ENCODE assay signal across 15 mouse cellular contexts in genomic region chr3:93547749-93548540, GRCm38 (mm10). TPM values are rescaled to one million over a fixed set of nuclear protein-coding genes. Genes with fewer than 3 reads are reported as not detected.
DNase-seq lines count a peak whose midpoint lies in the region; TF ChIP-seq lines count a peak whose summit lies in the region.
"Had no signal": no experiment of that assay in that cellular context is flagged by ENCODE, and none has a peak within 500 bp of the region (broad histone marks: within the 10 kb centered on the region; RNA-seq: fewer than 3 reads in every experiment).

No protein-coding gene starts in this region.

- TF ChIP-seq CTCF in heart, adult 2 months (IDR thresholded peaks at IDR 0.05), result no peak
- no peak for TF ChIP-seq CTCF in ES-Bruce4 (IDR thresholded peaks at IDR 0.05; ENCODE audit: low read depth, low read length)
- TF ChIP-seq CTCF in kidney, adult 2 months (conservative IDR thresholded peaks at IDR 0.05; ENCODE audit: insufficient read depth, insufficient read length, low read depth, low read length), result no peak
- TF ChIP-seq CTCF in small intestine, adult 2 months (IDR thresholded peaks at IDR 0.05; ENCODE audit: extremely low read depth, insufficient read length, insufficient replicate concordance, low read depth, low read length), result no peak

- H3K79me2 ChIP-seq in heart, adult 2 months (replicated peaks; ENCODE audit: control insufficient read depth, insufficient read depth, low read length), result no peaks in the 10 kb centered on the region

- DNase-seq in heart, adult 2 months, result peak in 1 of 2 experiments; percentile 33
- no peak for DNase-seq in heart, adult 9 months (ENCODE audit: low spot score in 2 of 2)
- DNase-seq in kidney, adult 2 months, result peak; percentile 86
- DNase-seq in lung, postnatal 14 days, result no peak
- no peak for DNase-seq in ovary, postnatal 14 days (ENCODE audit: low spot score)
- no peak for DNase-seq in yolk sac, embryonic 10.5 days (ENCODE audit: low spot score)

- H3K4me1 ChIP-seq in heart, adult 2 months (ENCODE audit: control insufficient read depth, insufficient read depth, low read length), result no peaks in the 10 kb centered on the region; the same call in 1 of the 2 replicates
- no peaks in the 10 kb centered on the region for H3K4me1 ChIP-seq in ES-Bruce4 (ENCODE audit: control insufficient read depth, insufficient read depth, low read length)
- H3K4me1 ChIP-seq in kidney, adult 2 months (ENCODE audit: control insufficient read depth, insufficient read depth, low read length), result peaks cover 11% of the 10 kb centered on the region; the same call in 1 of the 2 replicates
- H3K4me1 ChIP-seq in small intestine, adult 2 months (ENCODE audit: control insufficient read depth, insufficient read depth, insufficient read length, low read length), result peaks cover 13% of the 10 kb centered on the region; the same call in 1 of the 2 replicates
- H3K4me1 ChIP-seq: liver, embryonic 15.5 days; neural tube, embryonic 12.5 days had no signal

- no peak for TF ChIP-seq EP300 in heart, adult 2 months (IDR thresholded peaks at IDR 0.05; ENCODE audit: insufficient read depth, low read depth, low read length)
- TF ChIP-seq EP300 in ES-Bruce4 (IDR thresholded peaks at IDR 0.05; ENCODE audit: insufficient read depth, low read depth, low read length), result no peak

- TF ChIP-seq POLR2A in heart, adult 2 months (IDR thresholded peaks at IDR 0.05; ENCODE audit: insufficient read depth, low read depth, low read length), result 0 out of 2 replicates have a peak, but pooled peaks have one; percentile 21
- TF ChIP-seq POLR2A in ES-Bruce4 (IDR thresholded peaks at IDR 0.05; ENCODE audit: insufficient read depth, low read length), result no peak
- no peak for TF ChIP-seq POLR2A in kidney, adult 2 months (IDR thresholded peaks at IDR 0.05; ENCODE audit: low read depth, low read length)
- TF ChIP-seq POLR2A in small intestine, adult 2 months (IDR thresholded peaks at IDR 0.05; ENCODE audit: low read depth, low read length), result no peak

- H3K27me3 ChIP-seq in heart, adult 2 months (ENCODE audit: control insufficient read depth, insufficient read depth, low read length), result no peaks in the 10 kb centered on the region
- H3K27me3 ChIP-seq in ES-Bruce4 (ENCODE audit: control insufficient read depth, insufficient read depth, low read length, poor library complexity, severe bottlenecking), result no peaks in the 10 kb centered on the region
- no peaks in the 10 kb centered on the region for H3K27me3 ChIP-seq in kidney, adult 2 months (replicated peaks; ENCODE audit: control insufficient read depth, insufficient read depth, low read length)
- no peaks in the 10 kb centered on the region for H3K27me3 ChIP-seq in small intestine, adult 2 months (ENCODE audit: control insufficient read depth, insufficient read depth, low read length)
- H3K27me3 ChIP-seq: embryonic facial prominence, embryonic 13.5 days; heart, embryonic 12.5 days; liver, embryonic 15.5 days; neural tube, embryonic 12.5 days had no signal

- H3K27ac ChIP-seq in heart, adult 2 months, result peak overlapping the region; percentile 58; the same call in 1 of the 2 replicates
- H3K27ac ChIP-seq in ES-Bruce4 (ENCODE audit: insufficient read depth, low read length), result no peak overlapping the region
- H3K27ac ChIP-seq in kidney, adult 2 months (ENCODE audit: insufficient read depth, low read depth, low read length), result no peak overlapping the region
- peak overlapping the region; percentile 11; the same call in 1 of the 2 replicates for H3K27ac ChIP-seq in small intestine, adult 2 months (ENCODE audit: insufficient read depth, low read depth, low read length)
- H3K27ac ChIP-seq: embryonic facial prominence, embryonic 13.5 days; hindbrain, postnatal 0 days; liver, embryonic 15.5 days; neural tube, embryonic 12.5 days had no signal

- H3K9ac ChIP-seq in heart, adult 2 months (ENCODE audit: low read depth, low read length), result no peak overlapping the region
- peak overlapping the region; percentile 17; the same call in 1 of the 2 replicates for H3K9ac ChIP-seq in ES-Bruce4 (ENCODE audit: low read depth, poor library complexity, severe bottlenecking)
- H3K9ac ChIP-seq: embryonic facial prominence, embryonic 13.5 days; heart, embryonic 12.5 days; liver, embryonic 15.5 days; neural tube, embryonic 12.5 days had no signal

- no peaks in the 10 kb centered on the region; the same call in 1 of the 2 replicates for H3K9me3 ChIP-seq in ES-Bruce4 (replicated peaks; ENCODE audit: control insufficient read depth, insufficient read depth, low read length, poor library complexity, severe bottlenecking)
- H3K9me3 ChIP-seq: embryonic facial prominence, embryonic 13.5 days; heart, embryonic 12.5 days; liver, embryonic 15.5 days; megakaryocyte, embryonic 14.5 days; neural tube, embryonic 12.5 days had no signal

- H3K4me3 ChIP-seq in heart, adult 2 months, result no peak overlapping the region
- H3K4me3 ChIP-seq in ES-Bruce4 (ENCODE audit: low read depth, low read length), result no peak overlapping the region
- H3K4me3 ChIP-seq in kidney, adult 2 months (ENCODE audit: insufficient read depth, low read depth, low read length), result no peak overlapping the region
- no peak overlapping the region for H3K4me3 ChIP-seq in small intestine, adult 2 months (ENCODE audit: low read depth, low read length)
- H3K4me3 ChIP-seq: embryonic facial prominence, embryonic 13.5 days; heart, embryonic 12.5 days; liver, embryonic 15.5 days; megakaryocyte, embryonic 14.5 days; neural tube, embryonic 12.5 days had no signal

- intact Hi-C loops in heart, adult 2 months (cut with DNase I), result loop anchor here (1.0 kb wide), 2 partner anchors 45 to 59 kb away; no protein-coding TSS in a partner anchor

- 60% methylated on average over 20 of the region's 20 CpGs for WGBS in heart, adult 2 months
- 42% methylated on average over 20 of the region's 20 CpGs for WGBS in kidney, adult 2 months
- 64% methylated on average over 20 of the region's 20 CpGs for WGBS in small intestine, adult 2 months

- H3K36me3 ChIP-seq in heart, adult 2 months (ENCODE audit: control insufficient read depth, insufficient read depth, low read length), result no peaks in the 10 kb centered on the region
- no peaks in the 10 kb centered on the region for H3K36me3 ChIP-seq in ES-Bruce4 (ENCODE audit: control insufficient read depth, insufficient read depth, low read length, poor library complexity, severe bottlenecking)
- H3K36me3 ChIP-seq in kidney, adult 2 months (ENCODE audit: control insufficient read depth, insufficient read depth, low read length), result no peaks in the 10 kb centered on the region
- H3K36me3 ChIP-seq in small intestine, adult 2 months (ENCODE audit: control insufficient read depth, insufficient read depth, low read length), result no peaks in the 10 kb centered on the region
- H3K36me3 ChIP-seq: embryonic facial prominence, embryonic 13.5 days; G1E; heart, embryonic 12.5 days; liver, embryonic 15.5 days; neural tube, embryonic 12.5 days had no signal

RNA-seq across cellular contexts. Expression of gene S100a10, which starts 6.9 kb away (rescaled TPM):
- 10 to 100 TPM; 70.5 to 93.9 TPM for total RNA-seq in heart, adult 2 months (2021)
- 41.9 and 47.3 TPM in 2 replicates for polyA plus RNA-seq in heart, adult 2 months (2012; rRNA removed)
- 468 and 470 TPM in 2 replicates for polyA plus RNA-seq in ES-Bruce4 (2011; ENCODE audit: insufficient read depth, insufficient read length, low read depth, missing spikeins)
- polyA plus RNA-seq in kidney, adult 2 months (2012; rRNA removed), result 83.6 and 104 TPM in 2 replicates
- 43.4 and 172 TPM in 2 replicates for polyA plus RNA-seq in small intestine, adult 2 months (2012; rRNA removed)
- total RNA-seq: G1E had no signal
- polyA plus RNA-seq: G1E had no signal

RNA-seq across cellular contexts. Expression of gene S100a11, which starts 27.7 kb away (rescaled TPM):
- 10 to 100 TPM; 72.5 to 73.7 TPM for total RNA-seq in heart, adult 2 months (2021)
- polyA plus RNA-seq in heart, adult 2 months (2012; rRNA removed), result 89.9 and 99.1 TPM in 2 replicates
- 661 and 677 TPM in 2 replicates for polyA plus RNA-seq in ES-Bruce4 (2011; ENCODE audit: insufficient read depth, insufficient read length, low read depth, missing spikeins)
- 183 and 285 TPM in 2 replicates for polyA plus RNA-seq in kidney, adult 2 months (2012; rRNA removed)
- polyA plus RNA-seq in small intestine, adult 2 months (2012; rRNA removed), result 49.0 and 81.5 TPM in 2 replicates
- total RNA-seq: G1E had no signal
- polyA plus RNA-seq: G1E had no signal

Comparison
In these comparisons a context has a peak if more than half of its experiments do, and no peak if none do; other contexts are left out.
1. H3K27ac ChIP-seq: peak in heart, adult 2 months (single experiment) and small intestine, adult 2 months (single experiment); none in ES-Bruce4 (single experiment) and kidney, adult 2 months (single experiment).